Mouse (Mus musculus) bone marrow, adult 2 months (tissue): ENCODE data around the gene Cpne9.

Experiments
- CTCF ChIP-seq: fragments of 200-500 bp; IDR thresholded peaks from 2 replicates; pipeline ENCODE4 v1.5.1; 2011; ENCODE audit warnings: low read length, control low read depth; ENCODE audit not compliant: control insufficient read depth, insufficient read depth
- POLR2A ChIP-seq: fragments of 200-500 bp; IDR thresholded peaks from 2 replicates; pipeline ENCODE4 v1.6.1; 2011; ENCODE audit warnings: low read depth, mild to moderate bottlenecking, control low read depth, low read length, borderline replicate concordance; ENCODE audit not compliant: control insufficient read depth

DNA sequence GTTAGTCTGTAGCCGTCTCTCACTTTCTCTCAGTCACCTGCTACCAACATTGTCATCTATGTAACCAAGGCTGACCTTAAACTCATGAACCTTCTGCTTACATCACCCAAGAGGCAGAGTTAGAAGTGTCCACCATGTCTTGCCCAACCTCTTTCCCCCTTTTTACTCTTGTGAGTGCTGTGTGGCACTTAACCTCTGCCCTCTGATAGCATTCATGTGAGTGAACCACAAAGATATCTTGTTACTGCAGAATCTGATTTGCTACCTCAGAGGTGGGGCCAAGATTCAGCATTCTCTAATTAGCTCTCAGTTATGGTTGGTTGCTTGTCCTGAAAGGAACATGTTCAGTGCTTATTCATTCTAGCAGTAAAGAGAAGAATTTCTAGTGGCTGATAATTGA is 39.4 kb upstream of the Cpne9 start:
- TF ChIP-seq CTCF (no peak), POLR2A (no peak)
